Mouse (Mus musculus): ENCODE measurements around the gene Med20. TPM values are rescaled to one million over a fixed set of nuclear protein-coding genes. Genes with fewer than 3 reads are reported as not detected.

Gene Med20
- 47.1 and 48.0 TPM in 2 replicates for polyA plus RNA-seq (2014; fragmentation: Nextera tagmentation; extraction: Ambion mirVana)

DNA sequence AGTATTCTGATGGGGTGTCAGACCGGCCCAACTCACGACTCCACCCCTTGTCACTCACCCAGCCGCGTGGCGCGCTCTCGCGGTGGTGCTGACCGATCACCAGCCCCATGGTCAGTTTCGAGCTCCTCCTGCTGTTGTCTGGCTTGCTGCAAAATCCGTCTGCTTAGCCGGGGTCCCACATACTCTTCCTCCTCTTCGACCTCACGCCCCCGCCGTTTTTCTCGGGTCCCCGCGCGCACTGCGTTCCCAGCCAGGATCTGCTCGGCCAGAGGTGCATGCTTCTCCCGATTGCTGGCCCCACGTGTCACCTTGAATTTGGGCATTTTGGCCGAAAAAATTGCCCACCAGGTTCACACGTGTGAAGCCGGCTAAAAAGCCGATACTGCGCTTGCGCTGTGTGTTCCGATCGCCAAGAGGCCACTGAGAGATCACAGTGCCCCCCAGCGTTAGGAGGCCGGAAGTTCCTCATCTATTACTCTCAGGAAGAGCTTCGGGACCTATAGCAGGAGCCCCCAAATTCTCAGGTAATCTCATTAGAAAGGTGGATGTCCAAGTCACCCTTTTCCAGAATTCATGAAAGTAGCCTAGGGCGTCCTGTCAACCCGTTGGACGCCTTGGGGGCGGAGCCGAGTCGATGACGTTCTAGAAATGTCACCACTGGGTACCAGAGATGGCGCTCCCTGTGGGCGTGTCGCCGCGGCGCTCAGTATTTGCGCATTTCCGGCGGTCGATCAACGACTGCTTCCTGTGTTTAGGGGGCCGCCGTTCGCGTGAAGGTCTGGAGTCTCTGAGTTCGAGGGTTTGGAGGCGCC is at the start of gene Med20, which contains the start of the genes Bysl and Gm20517:
Med20 (plus strand) TSS at position 734 of the 812 bp plus-strand sequence.
Bysl (minus strand) TSS at position 644 of the 812 bp plus-strand sequence.
Gm20517 (plus strand) TSS at position 741 of the 812 bp plus-strand sequence.
- Histone ChIP-seq H3K4me2 (ENCODE audit: low read depth, low read length) (peak within 1 kb of the TSS; percentile 72), H3K27ac (replicated peaks; ENCODE audit: low read depth, low read length) (peak within 1 kb of the TSS; percentile 42; the same call in 1 of the 2 replicates), H3K4me3 (ENCODE audit: low read depth, low read length) (peak within 1 kb of the TSS; percentile 78), H3K36me3 (replicated peaks; ENCODE audit: control insufficient read depth, insufficient read depth, low read depth, low read length) (peaks cover 2% of the 10 kb centered on the region), H3K27me3 (ENCODE audit: control insufficient read depth, insufficient read depth, low read length) (no peaks in the 10 kb centered on the region), H3K9me3 (replicated peaks; ENCODE audit: control insufficient read depth, low read length) (no peaks in the 10 kb centered on the region), H3K9ac (replicated peaks; ENCODE audit: low read length) (peak within 1 kb of the TSS; percentile 76), H3K4me1 (ENCODE audit: control insufficient read depth, insufficient read depth, low read length) (no peaks in the 10 kb centered on the region)
- peak; percentile 97 for DNase-seq (ENCODE audit: low spot score)
- ATAC-seq (replicated peaks; ENCODE audit: insufficient number of reproducible peaks, low FRiP score, low TSS enrichment, low read depth): peak; percentile 91
- WGBS: under 1% methylated on average over 59 of the region's 59 CpGs

DNA sequence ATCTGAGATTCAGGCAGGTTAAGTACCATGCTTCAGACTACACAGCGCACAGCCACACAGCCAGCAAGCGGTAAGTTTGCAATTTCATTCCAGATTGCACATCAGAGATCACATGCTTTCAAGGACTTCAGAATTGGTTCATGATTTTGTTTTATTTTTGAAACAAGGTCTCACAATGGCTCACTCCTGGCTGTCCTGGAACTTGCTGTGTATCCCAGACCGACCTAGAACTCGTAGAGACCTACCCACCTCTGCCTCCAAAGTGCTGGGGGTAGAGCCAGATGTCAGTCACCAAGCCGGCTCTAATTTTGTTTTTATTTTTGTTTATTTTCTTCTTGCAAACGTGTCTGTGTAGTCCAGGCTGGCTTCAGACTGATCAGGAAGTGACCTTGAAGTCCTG is 48.5 kb upstream of the Med20 start:
- no peak for ATAC-seq (replicated peaks; ENCODE audit: insufficient number of reproducible peaks, low FRiP score, low TSS enrichment, low read depth)
- no peak overlapping the region for H3K27ac ChIP-seq (replicated peaks; ENCODE audit: low read depth, low read length)
- no peaks in the 10 kb centered on the region for H3K9me3 ChIP-seq (replicated peaks; ENCODE audit: control insufficient read depth, low read length)
- H3K4me1 ChIP-seq (ENCODE audit: control insufficient read depth, insufficient read depth, low read length): no peaks in the 10 kb centered on the region
- no peak overlapping the region for H3K4me2 ChIP-seq (ENCODE audit: low read depth, low read length)
- no peak overlapping the region for H3K4me3 ChIP-seq (ENCODE audit: low read depth, low read length)
- H3K9ac ChIP-seq (replicated peaks; ENCODE audit: low read length): no peak overlapping the region
- H3K27me3 ChIP-seq (ENCODE audit: control insufficient read depth, insufficient read depth, low read length): no peaks in the 10 kb centered on the region
- DNase-seq (ENCODE audit: low spot score): no peak
- H3K36me3 ChIP-seq (replicated peaks; ENCODE audit: control insufficient read depth, insufficient read depth, low read depth, low read length): no peaks in the 10 kb centered on the region
- 76% methylated on average over 6 of the region's 6 CpGs for WGBS

DNA sequence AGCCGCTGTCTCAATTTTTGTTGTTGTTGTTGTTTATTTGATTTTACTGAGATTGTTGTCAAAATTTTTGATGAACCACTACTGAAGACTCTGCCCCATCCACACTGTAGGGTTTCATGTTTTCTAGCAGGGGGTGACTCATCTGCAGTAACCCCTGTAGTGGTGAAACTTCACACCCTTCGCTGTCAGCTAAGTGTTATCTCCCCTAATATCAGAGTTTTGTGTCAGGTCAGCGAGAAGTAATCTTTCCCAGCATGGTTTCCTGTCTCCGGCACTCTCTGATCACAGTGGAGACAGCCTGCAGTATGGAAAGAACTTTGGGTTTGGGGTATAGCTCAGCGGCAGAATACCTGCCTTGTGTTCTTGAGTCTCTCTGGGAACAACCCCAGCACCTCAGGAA is 46.8 kb upstream of the Med20 start:
- Histone ChIP-seq H3K27ac (replicated peaks; ENCODE audit: low read depth, low read length) (no peak overlapping the region), H3K4me2 (ENCODE audit: low read depth, low read length) (no peak overlapping the region), H3K27me3 (ENCODE audit: control insufficient read depth, insufficient read depth, low read length) (no peaks in the 10 kb centered on the region), H3K9ac (replicated peaks; ENCODE audit: low read length) (no peak overlapping the region), H3K4me1 (ENCODE audit: control insufficient read depth, insufficient read depth, low read length) (no peaks in the 10 kb centered on the region), H3K9me3 (replicated peaks; ENCODE audit: control insufficient read depth, low read length) (no peaks in the 10 kb centered on the region), H3K36me3 (replicated peaks; ENCODE audit: control insufficient read depth, insufficient read depth, low read depth, low read length) (no peaks in the 10 kb centered on the region), H3K4me3 (ENCODE audit: low read depth, low read length) (no peak overlapping the region)
- DNase-seq (ENCODE audit: low spot score) (no peak), ATAC-seq (replicated peaks; ENCODE audit: insufficient number of reproducible peaks, low FRiP score, low TSS enrichment, low read depth) (no peak)
- WGBS: 83% methylated on average over 5 of the region's 5 CpGs

DNA sequence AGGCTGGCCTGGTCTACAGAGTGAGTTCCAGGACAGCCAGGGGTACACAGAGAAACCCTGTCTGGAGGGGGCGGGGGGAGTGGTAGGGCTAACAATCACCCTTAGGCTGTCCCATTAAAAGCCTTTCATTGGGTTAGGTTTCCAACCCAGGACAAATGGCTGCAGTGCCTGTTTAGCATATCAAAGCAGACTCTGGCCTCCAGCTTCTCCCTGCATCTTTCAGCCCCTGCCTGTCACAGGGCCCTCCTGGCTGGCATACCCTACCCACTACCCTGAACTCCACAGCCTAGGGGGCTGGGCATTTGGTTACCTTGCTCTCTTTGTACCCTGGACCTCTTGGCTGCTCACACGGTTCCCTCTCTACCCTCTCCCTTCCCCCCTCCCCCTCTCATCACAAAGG is 45.2 kb upstream of the Med20 start:
- Histone ChIP-seq H3K4me3 (ENCODE audit: low read depth, low read length) (no peak overlapping the region), H3K27ac (replicated peaks; ENCODE audit: low read depth, low read length) (no peak overlapping the region), H3K4me1 (ENCODE audit: control insufficient read depth, insufficient read depth, low read length) (no peaks in the 10 kb centered on the region), H3K9ac (replicated peaks; ENCODE audit: low read length) (no peak overlapping the region), H3K4me2 (ENCODE audit: low read depth, low read length) (no peak overlapping the region), H3K9me3 (replicated peaks; ENCODE audit: control insufficient read depth, low read length) (no peaks in the 10 kb centered on the region), H3K27me3 (ENCODE audit: control insufficient read depth, insufficient read depth, low read length) (no peaks in the 10 kb centered on the region), H3K36me3 (replicated peaks; ENCODE audit: control insufficient read depth, insufficient read depth, low read depth, low read length) (no peaks in the 10 kb centered on the region)
- 36% methylated on average over 2 of the region's 2 CpGs for WGBS
- peak; percentile 67 for ATAC-seq (replicated peaks; ENCODE audit: insufficient number of reproducible peaks, low FRiP score, low TSS enrichment, low read depth)
- DNase-seq (ENCODE audit: low spot score): no peak

DNA sequence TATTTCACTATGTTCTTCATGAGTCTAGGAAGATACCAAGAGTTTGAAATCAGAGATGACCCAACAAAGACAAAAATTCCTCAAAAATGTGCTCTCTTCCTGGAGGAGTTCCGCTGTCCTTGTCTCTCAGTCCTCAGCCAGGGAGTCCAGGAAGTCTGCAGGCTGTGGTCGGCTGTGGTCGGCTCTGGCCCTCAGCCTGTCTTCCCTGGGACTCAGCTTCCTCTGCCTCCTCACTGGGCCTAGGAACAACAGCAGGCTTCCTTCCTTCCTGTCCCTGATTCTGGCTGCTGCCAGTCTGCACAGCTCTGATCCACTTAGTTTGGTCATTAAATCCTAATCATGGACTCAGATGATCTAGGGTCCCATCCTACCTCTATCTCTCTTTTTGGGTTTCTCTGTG is 44.1 kb upstream of the Med20 start:
- no peak overlapping the region for H3K9ac ChIP-seq (replicated peaks; ENCODE audit: low read length)
- no peaks in the 10 kb centered on the region for H3K4me1 ChIP-seq (ENCODE audit: control insufficient read depth, insufficient read depth, low read length)
- no peak overlapping the region for H3K4me2 ChIP-seq (ENCODE audit: low read depth, low read length)
- H3K36me3 ChIP-seq (replicated peaks; ENCODE audit: control insufficient read depth, insufficient read depth, low read depth, low read length): no peaks in the 10 kb centered on the region
- ATAC-seq (replicated peaks; ENCODE audit: insufficient number of reproducible peaks, low FRiP score, low TSS enrichment, low read depth) (no peak), DNase-seq (ENCODE audit: low spot score) (no peak)
- H3K27ac ChIP-seq (replicated peaks; ENCODE audit: low read depth, low read length): no peak overlapping the region
- 70% methylated on average over 3 of the region's 3 CpGs for WGBS
- no peaks in the 10 kb centered on the region for H3K9me3 ChIP-seq (replicated peaks; ENCODE audit: control insufficient read depth, low read length)
- H3K27me3 ChIP-seq (ENCODE audit: control insufficient read depth, insufficient read depth, low read length): no peaks in the 10 kb centered on the region
- no peak overlapping the region for H3K4me3 ChIP-seq (ENCODE audit: low read depth, low read length)

DNA sequence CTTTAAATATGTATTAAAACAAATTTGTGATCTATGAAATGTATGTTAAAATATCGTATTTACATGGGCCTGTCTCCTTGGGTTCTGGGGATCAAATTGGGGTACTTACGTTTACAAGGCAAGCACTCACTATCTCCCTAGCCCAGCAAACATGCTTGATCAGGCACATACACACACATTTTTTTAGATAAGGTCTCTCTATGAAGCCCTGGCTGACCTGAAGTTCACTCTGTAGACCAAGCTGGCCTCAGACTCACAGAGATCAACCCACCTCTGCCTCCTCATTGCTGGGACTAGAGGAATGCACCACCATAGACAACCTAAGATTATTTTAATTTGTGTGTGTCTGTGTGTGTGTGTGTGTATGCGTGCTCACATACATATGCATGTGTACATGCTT is 43.0 kb upstream of the Med20 start:
- WGBS: 91% methylated on average over 3 of the region's 3 CpGs

DNA sequence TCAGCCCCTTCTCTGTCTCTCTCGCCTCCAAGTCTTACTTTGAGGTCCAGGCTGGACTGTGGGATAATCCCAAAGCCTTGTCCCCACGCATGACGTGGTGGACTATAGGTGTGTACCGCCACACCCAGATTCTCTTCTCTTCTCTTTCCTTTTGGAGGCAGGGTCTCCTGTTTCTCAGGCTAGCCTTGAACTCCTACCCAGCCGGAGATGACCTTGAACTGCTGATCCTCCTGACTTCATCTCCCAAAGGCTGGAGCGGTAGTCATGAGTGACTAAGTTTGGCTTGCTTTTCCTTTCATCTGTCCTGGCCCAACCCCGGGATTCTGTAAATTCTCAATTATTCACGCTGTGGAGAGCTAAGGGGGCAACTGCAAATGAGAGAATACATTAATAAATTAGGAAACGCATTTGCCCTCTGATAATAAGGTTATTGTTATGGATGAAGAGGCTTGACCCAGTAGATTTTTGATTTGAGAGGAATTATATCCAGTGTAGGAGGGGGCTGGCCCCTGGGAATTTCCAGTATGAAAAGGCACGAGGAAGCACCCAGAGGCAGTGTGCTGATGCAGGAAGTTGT is 42.3 kb upstream of the Med20 start:
- H3K4me2 ChIP-seq (ENCODE audit: low read depth, low read length): no peak overlapping the region
- WGBS: 75% methylated on average over 10 of the region's 10 CpGs
- no peaks in the 10 kb centered on the region for H3K9me3 ChIP-seq (replicated peaks; ENCODE audit: control insufficient read depth, low read length)
- H3K36me3 ChIP-seq (replicated peaks; ENCODE audit: control insufficient read depth, insufficient read depth, low read depth, low read length): no peaks in the 10 kb centered on the region
- no peak overlapping the region for H3K27ac ChIP-seq (replicated peaks; ENCODE audit: low read depth, low read length)
- no peaks in the 10 kb centered on the region for H3K4me1 ChIP-seq (ENCODE audit: control insufficient read depth, insufficient read depth, low read length)
- H3K4me3 ChIP-seq (ENCODE audit: low read depth, low read length): no peak overlapping the region
- no peaks in the 10 kb centered on the region for H3K27me3 ChIP-seq (ENCODE audit: control insufficient read depth, insufficient read depth, low read length)
- no peak overlapping the region for H3K9ac ChIP-seq (replicated peaks; ENCODE audit: low read length)
- DNase-seq (ENCODE audit: low spot score) (no peak), ATAC-seq (replicated peaks; ENCODE audit: insufficient number of reproducible peaks, low FRiP score, low TSS enrichment, low read depth) (no peak)

More for the DNA sequence above, 43.0 kb upstream of the Med20 start:
- Histone ChIP-seq H3K27ac (replicated peaks; ENCODE audit: low read depth, low read length) (no peak overlapping the region), H3K4me3 (ENCODE audit: low read depth, low read length) (no peak overlapping the region), H3K4me1 (ENCODE audit: control insufficient read depth, insufficient read depth, low read length) (no peaks in the 10 kb centered on the region), H3K4me2 (ENCODE audit: low read depth, low read length) (no peak overlapping the region), H3K36me3 (replicated peaks; ENCODE audit: control insufficient read depth, insufficient read depth, low read depth, low read length) (no peaks in the 10 kb centered on the region), H3K9ac (replicated peaks; ENCODE audit: low read length) (no peak overlapping the region), H3K9me3 (replicated peaks; ENCODE audit: control insufficient read depth, low read length) (no peaks in the 10 kb centered on the region), H3K27me3 (ENCODE audit: control insufficient read depth, insufficient read depth, low read length) (no peaks in the 10 kb centered on the region)
- DNase-seq (ENCODE audit: low spot score) (no peak), ATAC-seq (replicated peaks; ENCODE audit: insufficient number of reproducible peaks, low FRiP score, low TSS enrichment, low read depth) (no peak)

DNA sequence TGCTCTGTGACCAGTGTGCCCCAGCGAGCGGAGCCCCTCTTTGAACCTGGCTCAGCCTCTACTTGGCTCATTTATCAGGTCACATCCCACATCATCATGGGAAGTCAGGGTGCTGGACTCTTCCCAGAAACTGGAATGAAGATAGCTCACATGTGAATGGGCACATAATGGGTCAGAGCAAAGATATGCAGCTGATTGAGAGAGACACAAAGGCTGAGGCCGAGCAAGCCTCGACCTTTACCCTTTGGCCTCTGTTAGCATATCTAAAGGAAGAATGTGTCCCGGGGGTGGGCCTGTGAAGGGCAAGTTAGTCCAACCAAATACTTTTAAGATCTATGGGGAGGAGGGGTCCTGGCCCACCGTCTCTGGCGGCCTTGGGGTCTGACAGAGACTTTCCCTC is 39.8 kb upstream of the Med20 start:
- H3K4me2 ChIP-seq (ENCODE audit: low read depth, low read length): no peak overlapping the region
- ATAC-seq (replicated peaks; ENCODE audit: insufficient number of reproducible peaks, low FRiP score, low TSS enrichment, low read depth) (no peak), DNase-seq (ENCODE audit: low spot score) (no peak)
- no peak overlapping the region for H3K9ac ChIP-seq (replicated peaks; ENCODE audit: low read length)
- no peak overlapping the region for H3K4me3 ChIP-seq (ENCODE audit: low read depth, low read length)
- H3K27ac ChIP-seq (replicated peaks; ENCODE audit: low read depth, low read length): no peak overlapping the region
- H3K9me3 ChIP-seq (replicated peaks; ENCODE audit: control insufficient read depth, low read length): no peaks in the 10 kb centered on the region
- no peaks in the 10 kb centered on the region for H3K27me3 ChIP-seq (ENCODE audit: control insufficient read depth, insufficient read depth, low read length)
- H3K4me1 ChIP-seq (ENCODE audit: control insufficient read depth, insufficient read depth, low read length): no peaks in the 10 kb centered on the region
- no peaks in the 10 kb centered on the region for H3K36me3 ChIP-seq (replicated peaks; ENCODE audit: control insufficient read depth, insufficient read depth, low read depth, low read length)
- 26% methylated on average over 7 of the region's 7 CpGs for WGBS
